Mouse (Mus musculus) limb, embryonic 11.5 days (tissue): ENCODE data around the gene Maml3. TPM values are rescaled to one million over a fixed set of nuclear protein-coding genes. Genes with fewer than 3 reads are reported as not detected.

Source experiments
- polyA plus RNA-seq: library from polyadenylated mRNA; unstranded; fragments of >200 nt; fragmentation: Nextera tagmentation; extraction: Ambion mirVana; gene quantifications from 2 replicates; pipeline ENCODE4 v1.2.1, GENCODE M21; 2014

Maml3 gene
- polyA plus RNA-seq, 1 experiment from 2014 or later: 4.3 TPM

Other genes starting within 250 kb of the Maml3 start
- gene Foxo1, start 163.3 kb upstream of the Maml3 start, polyA plus RNA-seq: 5.9 and 6.3 TPM in 2 replicates